Comparison of ENCODE assay signal across 24 mouse cellular contexts in the genomic region with DNA sequence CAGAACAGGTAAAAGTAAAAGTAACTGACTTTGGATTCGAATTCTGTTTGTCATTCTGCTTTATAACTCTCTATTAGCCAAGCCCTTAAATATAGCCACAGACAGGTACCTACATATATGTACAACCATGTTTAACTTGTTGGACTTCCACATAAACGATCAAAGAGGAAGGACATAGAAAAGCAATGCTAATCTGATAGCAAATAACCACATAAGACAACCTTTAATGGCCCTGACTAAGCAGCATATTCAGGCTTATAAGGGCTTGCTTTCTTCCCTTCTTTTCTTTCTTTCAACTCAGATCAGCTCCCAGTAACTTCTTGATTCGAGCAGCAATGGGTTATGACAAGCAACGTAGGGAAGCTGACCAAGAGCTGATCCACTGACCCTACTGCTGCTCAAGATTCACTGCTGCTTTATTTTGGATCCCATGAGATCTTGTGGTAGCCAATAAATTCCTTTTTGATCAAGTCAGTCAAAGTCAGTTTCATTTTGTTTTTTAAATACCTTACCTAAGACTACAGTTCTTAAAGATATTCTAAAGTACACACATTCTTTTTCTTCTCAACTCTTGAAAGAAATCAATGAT. TPM values are rescaled to one million over a fixed set of nuclear protein-coding genes. Genes with fewer than 3 reads are reported as not detected.
DNase-seq lines count a peak whose midpoint lies in the region; ATAC-seq and TF ChIP-seq lines count a peak whose summit lies in the region.
"Had no signal": no experiment of that assay in that cellular context is flagged by ENCODE, and none has a peak within 500 bp of the region (broad histone marks: within the 10 kb centered on the region; RNA-seq: fewer than 3 reads in every experiment).

No protein-coding gene starts in this region.

- peaks cover 96% of the 10 kb centered on the region for H3K79me2 ChIP-seq in myocyte (ENCODE audit: control insufficient read depth, insufficient read depth)

- POLR2A ChIA-PET in Patski (lab: Charles Lee): no interaction called here

- no peak overlapping the region for H3K4me3 ChIP-seq in liver, embryonic 15.5 days (replicated peaks)
- H3K4me3 ChIP-seq in myocyte: no peak overlapping the region
- no peak overlapping the region for H3K4me3 ChIP-seq in midbrain, postnatal 0 days (ENCODE audit: low read depth, low read length)
- H3K4me3 ChIP-seq: embryonic facial prominence, embryonic 13.5 days; forebrain, embryonic 12.5 days; heart, adult 2 months; hindbrain, embryonic 15.5 days had no signal

- H3K4me2 ChIP-seq in liver, embryonic 15.5 days: no peak overlapping the region
- peak overlapping the region; percentile 25 for H3K4me2 ChIP-seq in myocyte (ENCODE audit: low read depth)
- no peak overlapping the region for H3K4me2 ChIP-seq in midbrain, postnatal 0 days (ENCODE audit: low read depth, low read length, poor library complexity, severe bottlenecking)
- H3K4me2 ChIP-seq: embryonic facial prominence, embryonic 13.5 days; forebrain, embryonic 12.5 days; heart, embryonic 11.5 days; hindbrain, embryonic 15.5 days had no signal

- H3K36me3 ChIP-seq in liver, embryonic 15.5 days (replicated peaks): no peaks in the 10 kb centered on the region
- no peaks in the 10 kb centered on the region for H3K36me3 ChIP-seq in myocyte (ENCODE audit: control insufficient read depth, insufficient read depth)
- H3K36me3 ChIP-seq in midbrain, postnatal 0 days (ENCODE audit: insufficient read depth, low read length): no peaks in the 10 kb centered on the region
- H3K36me3 ChIP-seq: hindbrain, embryonic 15.5 days had no signal

- intact Hi-C loops in heart, postnatal 36 days (cut with DNase I): no loop called here

- no peaks in the 10 kb centered on the region for H3K9me3 ChIP-seq in liver, embryonic 15.5 days (replicated peaks)
- no peaks in the 10 kb centered on the region for H3K9me3 ChIP-seq in midbrain, postnatal 0 days (ENCODE audit: low read length)
- H3K9me3 ChIP-seq: embryonic facial prominence, embryonic 13.5 days; forebrain, embryonic 12.5 days; G1E; hindbrain, embryonic 15.5 days had no signal

- H3ac ChIP-seq in myocyte (ENCODE audit: control insufficient read depth, insufficient read length): no peak overlapping the region

- DNase-seq in liver (no peak), 416B (ENCODE audit: low read depth) (peak; percentile 49), Patski (ENCODE audit: low read depth, low spot score) (no peak)
- no peak for DNase-seq in heart, postnatal 36 days
- no peak for DNase-seq in midbrain, postnatal 0 days (ENCODE audit: low spot score)
- DNase-seq: adrenal gland, postnatal 10 days; B cell, adult 2 months; cerebellum, adult 18-20 months; cerebellum, adult 9-11 months; cerebellum, postnatal 36 days; gastrocnemius, postnatal 25 days; heart, adult 2 months had no signal

- H3K4me1 ChIP-seq in liver, embryonic 15.5 days (replicated peaks): peaks cover 33% of the 10 kb centered on the region
- H3K4me1 ChIP-seq in midbrain, postnatal 0 days (ENCODE audit: insufficient read depth, low read length): no peaks in the 10 kb centered on the region; the same call in 1 of the 2 replicates

- 41% methylated on average over 4 of the region's 4 CpGs for WGBS in liver, embryonic 15.5 days (ENCODE audit: insufficient replicate concordance)
- WGBS in midbrain, postnatal 0 days: 77% methylated on average over 4 of the region's 4 CpGs

- TF ChIP-seq CTCF in Patski (IDR thresholded peaks at IDR 0.05): no peak
- TF ChIP-seq CTCF in midbrain, postnatal 0 days (IDR thresholded peaks at IDR 0.05): no peak

- no peaks in the 10 kb centered on the region for H3K27me3 ChIP-seq in liver, embryonic 15.5 days
- no peaks in the 10 kb centered on the region for H3K27me3 ChIP-seq in Patski
- H3K27me3 ChIP-seq in myocyte (ENCODE audit: control insufficient read depth, insufficient read depth, insufficient read length): no peaks in the 10 kb centered on the region
- H3K27me3 ChIP-seq in midbrain, postnatal 0 days (ENCODE audit: insufficient read depth, low read length): no peaks in the 10 kb centered on the region
- H3K27me3 ChIP-seq: embryonic facial prominence, embryonic 13.5 days; forebrain, embryonic 12.5 days; hindbrain, embryonic 15.5 days had no signal

- no peak overlapping the region for H3K9ac ChIP-seq in liver, embryonic 15.5 days
- no peak overlapping the region for H3K9ac ChIP-seq in midbrain, postnatal 0 days (replicated peaks; ENCODE audit: low read length, poor library complexity, severe bottlenecking)
- H3K9ac ChIP-seq: embryonic facial prominence, embryonic 13.5 days; forebrain, embryonic 12.5 days; hindbrain, embryonic 15.5 days had no signal

- no peak for ATAC-seq in liver, embryonic 15.5 days (ENCODE audit: insufficient read depth)
- peak; percentile 63 for ATAC-seq in Patski
- no peak for ATAC-seq in midbrain, postnatal 0 days (ENCODE audit: low FRiP score)
- ATAC-seq: CD4-positive, CD25-positive, alpha-beta regulatory T cell, adult 4 months; forebrain, embryonic 16.5 days; intestine, embryonic 16.5 days had no signal

- CTCF ChIA-PET in Patski (lab: Charles Lee): interaction anchor here (0.8 to 3.0 kb wide), 2 partner anchors 12 to 119 kb away, joined by 3 to 8 read pairs; no protein-coding TSS in a partner anchor

- TF ChIP-seq POLR2A in myocyte (IDR thresholded peaks at IDR 0.05; ENCODE audit: insufficient read length, low read depth): no peak

- in situ Hi-C loops in Patski (cut with MboI; ENCODE audit: low pct_unique_long_range_greater_than_20kb): no loop called here

- H3K27ac ChIP-seq in liver, embryonic 15.5 days (replicated peaks): peak overlapping the region; percentile 29; the same call in 1 of the 2 replicates
- H3K27ac ChIP-seq in midbrain, postnatal 0 days (ENCODE audit: low read depth, low read length): no peak overlapping the region
- H3K27ac ChIP-seq: embryonic facial prominence, embryonic 13.5 days; forebrain, embryonic 12.5 days; heart, adult 2 months; hindbrain, embryonic 15.5 days had no signal

TF ChIP-seq in myocyte, 11 proteins besides CTCF, POLR2A, EP300 and RAD21:
- TF ChIP-seq REST (IDR thresholded peaks at IDR 0.05; ENCODE audit: insufficient read depth, insufficient read length) (no peak), POLR2AphosphoS2 (IDR thresholded peaks at IDR 0.05; ENCODE audit: insufficient read length, low read depth) (no peak), USF1 (IDR thresholded peaks at IDR 0.05; ENCODE audit: low read depth) (no peak), MAX (IDR thresholded peaks at IDR 0.05; ENCODE audit: low read depth) (no peak), E2F4 (IDR thresholded peaks at IDR 0.05; ENCODE audit: insufficient read depth) (no peak), TCF12 (IDR thresholded peaks at IDR 0.05; ENCODE audit: insufficient read depth, poor library complexity, severe bottlenecking) (no peak), MYOG (IDR thresholded peaks at IDR 0.05; ENCODE audit: control insufficient read depth in 1 of 3, insufficient read depth in 1 of 3, insufficient read length in 2 of 3, low read depth in 2 of 3) (no peak), SRF (IDR thresholded peaks at IDR 0.05; ENCODE audit: control insufficient read depth, insufficient read length, low read depth) (no peak), CEBPB (IDR thresholded peaks at IDR 0.05; ENCODE audit: insufficient read depth, poor library complexity, severe bottlenecking) (no peak), TCF3 (IDR thresholded peaks at IDR 0.05; ENCODE audit: insufficient read length, low read depth) (no peak), MYOD1 (IDR thresholded peaks at IDR 0.05; ENCODE audit: control insufficient read depth in 1 of 3, insufficient read length in 2 of 3, low read depth in 2 of 3) (no peak)
TF ChIP-seq in myocyte: peak in this region for 0.

RNA-seq across cellular contexts. Expression of gene Wasl, which starts 17.6 kb away (rescaled TPM):
- 22.8 and 25.0 TPM in 2 replicates for polyA plus RNA-seq in liver, embryonic 15.5 days (2015; fragmentation: Nextera tagmentation; extraction: Ambion mirVana)
- polyA plus RNA-seq in Patski (2021): 61.1 TPM
- 10.8 TPM for polyA plus RNA-seq in myocyte (2012; fragmentation: generic; extraction: Trizol)
- 10 to 100 TPM; 26.4 to 32.7 TPM for total RNA-seq in heart, postnatal 36 days (2021)
- total RNA-seq in midbrain, postnatal 0 days (2014; rRNA removed): 21.4 and 26.2 TPM in 2 replicates
- 46.8 and 55.2 TPM in 2 replicates for polyA plus RNA-seq in midbrain, postnatal 0 days (2015; fragmentation: Nextera tagmentation; extraction: Ambion mirVana)

RNA-seq across cellular contexts. Expression of gene Lmod2, which starts 49.6 kb away (rescaled TPM):
- polyA plus RNA-seq in liver, embryonic 15.5 days (2015; fragmentation: Nextera tagmentation; extraction: Ambion mirVana): 0.15 and 0.35 TPM in 2 replicates
- polyA plus RNA-seq in Patski (2021): not detected
- 33.6 TPM for polyA plus RNA-seq in myocyte (2012; fragmentation: generic; extraction: Trizol)
- 1,000 to 10,000 TPM in 1 of 2 experiments, 100 to 1,000 TPM in 1; 760 to 1,125 TPM for total RNA-seq in heart, postnatal 36 days (2021)
- not detected in 2 replicates for total RNA-seq in midbrain, postnatal 0 days (2014; rRNA removed)
- not detected in 2 replicates for polyA plus RNA-seq in midbrain, postnatal 0 days (2015; fragmentation: Nextera tagmentation; extraction: Ambion mirVana)
- polyA plus RNA-seq: CD4-positive, CD25-positive, alpha-beta regulatory T cell, adult 4 months; forebrain, embryonic 12.5 days; forebrain, embryonic 16.5 days; frontal cortex, adult 2 months; G1E; hindbrain, embryonic 11.5 days; hindbrain, embryonic 15.5 days; intestine, embryonic 16.5 days had no signal

Comparison
In these comparisons a context has a peak if more than half of its experiments do, and no peak if none do; other contexts are left out.
1. RNA of gene Lmod2, which starts 49.6 kb away (polyA plus RNA-seq): 33.6 TPM in myocyte (single experiment); 0.15 to 0.35 TPM in liver, embryonic 15.5 days, not detected in Patski (single experiment) and not detected in midbrain, postnatal 0 days; every median in the first group is over 10 times any median in the second.